ENCODE assay signal across 10 mouse cellular contexts in the genomic region with DNA sequence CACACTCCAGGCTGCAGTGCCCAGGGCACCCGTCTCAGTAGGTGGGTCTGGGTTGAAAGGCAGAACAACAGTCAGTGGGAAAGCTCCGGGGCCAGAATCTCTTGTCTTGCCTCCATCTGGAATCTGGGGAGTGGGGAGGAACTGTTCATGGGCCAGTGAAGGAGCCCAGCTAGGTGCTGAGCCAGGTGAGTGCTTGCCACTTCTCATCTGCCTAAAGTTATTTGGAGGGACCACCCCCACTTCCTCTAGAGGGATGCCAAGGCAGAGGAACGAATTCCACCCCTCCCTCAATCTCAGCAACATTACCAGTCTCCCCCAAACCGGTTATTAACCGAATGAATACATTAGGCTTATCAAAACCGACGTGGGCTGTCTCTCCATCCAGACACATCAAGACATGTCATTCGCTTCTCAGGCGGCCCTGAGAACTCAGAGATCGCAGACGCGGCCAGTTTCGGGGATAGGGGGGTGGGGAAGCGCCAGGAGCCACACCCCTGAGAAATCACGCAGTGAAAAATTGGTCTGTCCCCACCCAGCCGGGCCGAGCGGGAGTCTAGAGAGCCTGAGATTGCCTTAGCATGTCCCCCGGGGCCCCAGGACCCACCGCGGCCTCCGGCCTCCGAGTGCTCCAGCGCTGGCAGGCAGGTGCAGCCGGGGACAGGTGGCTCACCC. TPM values are rescaled to one million over a fixed set of nuclear protein-coding genes. Genes with fewer than 3 reads are reported as not detected.
A peak's percentile ranks its signal among the peaks of the same experiment; 100 is the strongest.
DNase-seq lines count a peak whose midpoint lies in the region; ATAC-seq and TF ChIP-seq lines count a peak whose summit lies in the region.
"Had no signal": no experiment of that assay in that cellular context is flagged by ENCODE, and none has a peak within 500 bp of the region (broad histone marks: within the 10 kb centered on the region; RNA-seq: fewer than 3 reads in every experiment).

No protein-coding gene starts in this region.

- H3K4me3 ChIP-seq in liver, embryonic 11.5 days (ENCODE audit: low read depth, low read length) = peak overlapping the region; percentile 45
- H3K4me3 ChIP-seq in stomach, postnatal 0 days (ENCODE audit: low read depth, low read length) = peak overlapping the region; percentile 53

- WGBS in liver, embryonic 11.5 days = 6% methylated on average over 25 of the region's 25 CpGs
- WGBS in stomach, postnatal 0 days = 4% methylated on average over 24 of the region's 25 CpGs

- TF ChIP-seq EP300 in stomach, postnatal 0 days (optimal IDR thresholded peaks at IDR 0.05) = no peak

- peaks cover 50% of the 10 kb centered on the region for H3K27me3 ChIP-seq in liver, embryonic 11.5 days (replicated peaks; ENCODE audit: control insufficient read depth, insufficient read depth, low read length)
- H3K27me3 ChIP-seq in stomach, postnatal 0 days (ENCODE audit: control insufficient read depth, insufficient read depth, low read length) = no peaks in the 10 kb centered on the region; the same call in 1 of the 2 replicates

- no peak for ATAC-seq in liver, embryonic 11.5 days (replicated peaks; ENCODE audit: low FRiP score)
- ATAC-seq in stomach, postnatal 0 days (ENCODE audit: low FRiP score, low TSS enrichment) = no peak

- H3K9me3 ChIP-seq in liver, embryonic 11.5 days (ENCODE audit: control insufficient read depth, low read length) = no peaks in the 10 kb centered on the region
- H3K9me3 ChIP-seq in stomach, postnatal 0 days (ENCODE audit: control insufficient read depth, low read length) = no peaks in the 10 kb centered on the region
- H3K9me3 ChIP-seq: G1E had no signal

- no peak for TF ChIP-seq CTCF in stomach, postnatal 0 days (IDR thresholded peaks at IDR 0.05; ENCODE audit: low read depth)

- H3K27ac ChIP-seq in liver, embryonic 11.5 days (ENCODE audit: low read depth, low read length) = no peak overlapping the region
- peak overlapping the region; percentile 85 for H3K27ac ChIP-seq in stomach, postnatal 0 days (replicated peaks)

- H3K4me1 ChIP-seq in liver, embryonic 11.5 days (replicated peaks; ENCODE audit: control insufficient read depth, insufficient read depth, low read length) = peaks cover 4% of the 10 kb centered on the region; the same call in 1 of the 2 replicates
- H3K4me1 ChIP-seq in stomach, postnatal 0 days (replicated peaks; ENCODE audit: control insufficient read depth, insufficient read depth) = peaks cover 7% of the 10 kb centered on the region

- DNase-seq in heart, adult 18-20 months = peak; percentile 60 to 62
- no peak for DNase-seq in heart, postnatal 14 days
- peak; percentile 37 for DNase-seq in urinary bladder, adult 2 months (ENCODE audit: low spot score)
- DNase-seq in urinary bladder, postnatal 36 days (ENCODE audit: low spot score in 2 of 2) = no peak
- DNase-seq in liver, embryonic 11.5 days (ENCODE audit: low spot score) = no peak
- peak; percentile 42 for DNase-seq in stomach, postnatal 0 days (ENCODE audit: low spot score)
- DNase-seq in Muller cell, postnatal 12 days (ENCODE audit: inconsistent ontology term) = no peak
- no peak for DNase-seq in adrenal gland, postnatal 25 days

- H3K36me3 ChIP-seq in liver, embryonic 11.5 days (ENCODE audit: control insufficient read depth, insufficient read depth, low read length) = no peaks in the 10 kb centered on the region
- no peaks in the 10 kb centered on the region for H3K36me3 ChIP-seq in stomach, postnatal 0 days (ENCODE audit: control insufficient read depth, insufficient read depth, low read length)
- H3K36me3 ChIP-seq: G1E had no signal

- peak overlapping the region; percentile 64 for H3K4me2 ChIP-seq in liver, embryonic 11.5 days
- peak overlapping the region; percentile 66 for H3K4me2 ChIP-seq in stomach, postnatal 0 days (replicated peaks; ENCODE audit: low read depth)

- no peak overlapping the region for H3K9ac ChIP-seq in liver, embryonic 11.5 days (ENCODE audit: low read depth, low read length)
- peak overlapping the region; percentile 69 for H3K9ac ChIP-seq in stomach, postnatal 0 days (ENCODE audit: low read length)

- intact Hi-C loops in heart, postnatal 14 days (cut with DNase I) = no loop called here

RNA-seq across cellular contexts. Expression of a gene that starts 0.8 kb away (rescaled TPM):
- 1 to 10 TPM; 4.9 to 6.8 TPM for total RNA-seq in heart, adult 18-20 months (2021)
- total RNA-seq in heart, postnatal 14 days (2021) = 1 to 10 TPM; 3.3 to 3.9 TPM
- 22.7 and 33.1 TPM in 2 replicates for polyA plus RNA-seq in urinary bladder, adult 2 months (2012; rRNA removed)
- 0.83 and 1.1 TPM in 2 replicates for polyA plus RNA-seq in liver, embryonic 11.5 days (2014; fragmentation: Nextera tagmentation; extraction: Ambion mirVana)
- polyA plus RNA-seq in stomach, postnatal 0 days (2015; fragmentation: Nextera tagmentation; extraction: Ambion mirVana) = 61.5 and 66.2 TPM in 2 replicates
- 1.5 and 2.2 TPM in 2 replicates for total RNA-seq in adrenal gland, postnatal 25 days (2021)
- polyA plus RNA-seq: G1E had no signal

RNA-seq across cellular contexts. Expression of a gene that starts 15.5 kb away (rescaled TPM):
- total RNA-seq in heart, adult 18-20 months (2021) = under 1 TPM; 0.55 to 0.72 TPM
- total RNA-seq in heart, postnatal 14 days (2021) = under 1 TPM; 0.36 to 0.41 TPM
- polyA plus RNA-seq in urinary bladder, adult 2 months (2012; rRNA removed) = 0.13 and 0.18 TPM in 2 replicates
- not detected in 2 replicates for polyA plus RNA-seq in liver, embryonic 11.5 days (2014; fragmentation: Nextera tagmentation; extraction: Ambion mirVana)
- polyA plus RNA-seq in stomach, postnatal 0 days (2015; fragmentation: Nextera tagmentation; extraction: Ambion mirVana) = 0.04 TPM in 2 replicates
- 0.15 TPM in 1 of 2 replicates, not detected in the other for total RNA-seq in adrenal gland, postnatal 25 days (2021)
- polyA plus RNA-seq: G1E; large intestine, adult 2 months had no signal

Comparison
In these comparisons a context has a peak if more than half of its experiments do, and no peak if none do; other contexts are left out.
1. DNase-seq: peak in heart, adult 18-20 months (2 of 2), urinary bladder, adult 2 months (single experiment) and stomach, postnatal 0 days (single experiment); none in heart, postnatal 14 days (0 of 2), urinary bladder, postnatal 36 days (0 of 2), liver, embryonic 11.5 days (single experiment), Muller cell, postnatal 12 days (single experiment) and adrenal gland, postnatal 25 days (single experiment).